Mouse (Mus musculus): ENCODE results near the gene Arhgap31. TPM values are rescaled to one million over a fixed set of nuclear protein-coding genes. Genes with fewer than 3 reads are reported as not detected.

Gene Arhgap31
- total RNA-seq, 2 experiments from 2014 or later, result 11.9 to 18.6 TPM

GRCm38 (mm10) chr16:38713404-38714258 is 557 bp upstream of the Arhgap31 start:
- no peak for DNase-seq
- no peak for TF ChIP-seq CTCF (IDR thresholded peaks at IDR 0.05)
- intact Hi-C loops (cut with DNase I), result no loop called here
- peak overlapping the region; percentile 97 for H3K27ac ChIP-seq
- H3K4me3 ChIP-seq, result peak overlapping the region; percentile 90

- DNase-seq, result peak; percentile 21
- H3K27ac ChIP-seq, result peak overlapping the region; percentile 97
- H3K4me3 ChIP-seq, result peak overlapping the region; percentile 90
- intact Hi-C loops (cut with DNase I), result no loop called here
- no peak for TF ChIP-seq CTCF (IDR thresholded peaks at IDR 0.05)
These were observed 969 bp downstream of the Arhgap31 start for GRCm38 (mm10) chr16:38712105-38712504.

DNA sequence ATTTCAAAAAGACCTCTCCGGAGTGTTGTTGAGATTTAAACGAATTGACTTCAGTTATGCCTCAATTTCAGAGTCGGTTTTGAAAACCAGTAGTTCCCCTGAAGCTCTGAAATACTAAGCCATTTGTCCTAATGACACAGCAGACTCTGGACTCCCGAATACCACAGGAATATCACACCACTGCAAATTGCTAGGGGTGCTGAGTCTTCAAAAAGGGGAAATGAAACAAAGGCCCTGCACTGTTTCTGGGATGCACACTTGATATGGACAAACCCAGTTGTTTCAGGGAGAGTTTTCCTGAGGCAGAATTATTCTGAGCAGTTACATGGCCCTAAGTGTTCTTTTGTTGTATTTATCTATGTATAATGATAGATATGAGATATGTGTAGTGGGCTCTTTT is 1.8 kb downstream of the Arhgap31 start:
- no peak for TF ChIP-seq CTCF (IDR thresholded peaks at IDR 0.05)
- intact Hi-C loops (cut with DNase I), result no loop called here
- H3K27ac ChIP-seq, result peak overlapping the region; percentile 97
- peak overlapping the region; percentile 90 for H3K4me3 ChIP-seq
- DNase-seq, result peak; percentile 3

DNA sequence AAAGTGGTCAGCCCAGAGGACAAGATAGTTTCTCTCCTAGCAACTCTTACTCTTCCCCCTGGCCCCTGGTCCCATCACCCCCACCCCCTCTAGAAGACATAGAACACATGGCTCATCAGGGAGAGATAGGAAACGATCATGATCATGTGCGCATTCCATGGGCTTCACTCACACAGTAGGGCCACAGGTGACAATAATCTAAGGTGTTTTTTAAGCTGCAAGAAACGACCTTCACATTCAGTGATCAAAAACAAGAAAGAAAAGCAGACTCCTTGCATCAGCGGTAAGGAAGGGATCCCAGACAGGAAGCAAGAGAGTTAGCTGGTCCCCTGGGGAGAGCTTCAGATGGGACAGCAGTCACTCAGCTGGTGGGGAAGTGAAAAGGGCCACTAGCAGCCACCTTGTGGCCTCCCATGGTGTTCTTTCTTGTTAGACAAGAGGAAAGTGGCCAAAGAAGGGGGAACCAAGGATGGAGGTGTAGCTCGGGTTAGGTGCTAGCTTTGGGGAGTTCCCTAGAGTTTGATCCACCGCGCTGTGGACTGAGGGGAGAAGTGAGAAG is 4.0 kb downstream of the Arhgap31 start:
- peak overlapping the region; percentile 90 for H3K4me3 ChIP-seq
- peak; percentile 28 for DNase-seq
- peak; percentile 14; the same call in 1 of the 2 replicates for TF ChIP-seq CTCF (IDR thresholded peaks at IDR 0.05)
- H3K27ac ChIP-seq, result peak overlapping the region; percentile 62; the same call in 1 of the 2 replicates
- intact Hi-C loops (cut with DNase I), result loop anchor here (10.0 kb wide), 1 partner anchor 74 kb away; no protein-coding TSS in a partner anchor

DNA sequence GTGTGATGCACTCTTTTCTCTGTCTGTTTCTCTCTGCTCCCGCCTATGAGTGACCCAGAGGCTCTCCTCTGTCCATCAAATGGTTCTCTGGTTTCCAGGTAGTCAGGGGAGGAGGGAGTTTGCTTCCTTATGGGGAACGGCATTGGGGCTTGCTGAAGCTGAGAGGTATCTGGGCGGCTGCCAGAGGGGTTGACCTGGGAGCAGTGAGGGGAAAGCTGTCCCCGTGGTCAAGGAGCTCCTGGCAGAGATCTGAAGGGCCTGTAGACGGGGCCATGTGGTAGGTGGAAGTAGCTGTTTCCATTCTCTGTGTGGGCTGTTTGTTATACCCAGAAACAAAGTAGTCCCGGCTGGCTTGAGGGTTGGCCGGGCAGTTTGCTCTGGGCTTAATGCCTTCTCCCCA is 6.3 kb downstream of the Arhgap31 start:
- peak; percentile 34 for DNase-seq
- intact Hi-C loops (cut with DNase I), result loop anchor here (10.0 kb wide), 1 partner anchor 72 kb away; no protein-coding TSS in a partner anchor
- no peak for TF ChIP-seq CTCF (IDR thresholded peaks at IDR 0.05)
- H3K4me3 ChIP-seq, result peak overlapping the region; percentile 37
- H3K27ac ChIP-seq, result peak overlapping the region; percentile 67

GRCm38 (mm10) chr16:38705531-38706281 is 7.4 kb downstream of the Arhgap31 start:
- no peak for TF ChIP-seq CTCF (IDR thresholded peaks at IDR 0.05)
- H3K4me3 ChIP-seq, result peak overlapping the region; percentile 37; the same call in 1 of the 2 replicates
- H3K27ac ChIP-seq, result peak overlapping the region; percentile 67
- intact Hi-C loops (cut with DNase I), result loop anchor here (10.0 kb wide), 1 partner anchor 71 kb away; no protein-coding TSS in a partner anchor
- DNase-seq, result no peak

DNA sequence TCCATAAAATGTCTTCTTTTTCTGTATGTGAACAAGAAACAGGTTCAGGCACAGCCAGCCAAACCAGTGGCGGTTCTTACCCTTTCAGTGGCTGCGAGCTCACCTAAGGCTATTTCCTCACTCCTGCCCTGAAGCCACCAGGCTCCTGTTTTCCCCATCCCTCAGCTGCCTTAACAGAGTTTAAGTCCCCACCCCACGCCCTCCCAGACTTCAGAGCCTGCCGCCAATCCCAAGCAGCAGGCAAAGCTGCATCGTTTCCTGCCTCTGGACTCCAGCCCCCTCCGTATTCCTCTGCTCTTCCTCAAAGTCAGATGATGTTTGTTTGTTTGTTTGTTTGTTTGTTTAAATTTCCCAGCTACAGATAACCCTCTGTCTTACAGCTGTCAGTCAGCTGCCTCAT is 9.6 kb downstream of the Arhgap31 start:
- Histone ChIP-seq H3K4me3 (no peak overlapping the region), H3K27ac (no peak overlapping the region)
- intact Hi-C loops (cut with DNase I), result loop anchor here (10.0 kb wide), 1 partner anchor 69 kb away; no protein-coding TSS in a partner anchor
- DNase-seq, result no peak
- TF ChIP-seq CTCF (IDR thresholded peaks at IDR 0.05), result no peak

DNA sequence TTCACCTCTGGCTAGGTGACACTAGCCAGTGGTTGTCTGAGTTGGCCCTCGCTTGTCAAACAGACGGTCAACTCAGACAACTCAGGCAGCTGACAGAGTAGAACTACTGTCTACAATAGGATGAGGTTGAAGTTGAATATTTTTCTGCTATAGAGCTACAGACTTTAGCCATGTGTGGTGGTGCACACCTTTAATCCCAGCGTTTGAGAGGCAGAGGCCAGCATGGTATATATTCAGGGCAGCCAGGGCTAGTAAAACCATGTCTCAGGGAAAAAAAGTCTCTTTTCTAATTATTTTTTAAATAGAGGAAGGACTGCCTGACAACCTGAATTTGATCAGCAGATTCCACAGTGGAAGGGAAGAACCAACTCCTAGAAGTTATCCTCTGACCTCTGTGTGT is 10.8 kb downstream of the Arhgap31 start:
- Histone ChIP-seq H3K4me3 (peak overlapping the region; percentile 33; the same call in 1 of the 2 replicates), H3K27ac (peak overlapping the region; percentile 24)
- no peak for DNase-seq
- intact Hi-C loops (cut with DNase I), result loop anchor here (10.0 kb wide), 1 partner anchor 68 kb away; no protein-coding TSS in a partner anchor
- TF ChIP-seq CTCF (IDR thresholded peaks at IDR 0.05), result no peak

DNA sequence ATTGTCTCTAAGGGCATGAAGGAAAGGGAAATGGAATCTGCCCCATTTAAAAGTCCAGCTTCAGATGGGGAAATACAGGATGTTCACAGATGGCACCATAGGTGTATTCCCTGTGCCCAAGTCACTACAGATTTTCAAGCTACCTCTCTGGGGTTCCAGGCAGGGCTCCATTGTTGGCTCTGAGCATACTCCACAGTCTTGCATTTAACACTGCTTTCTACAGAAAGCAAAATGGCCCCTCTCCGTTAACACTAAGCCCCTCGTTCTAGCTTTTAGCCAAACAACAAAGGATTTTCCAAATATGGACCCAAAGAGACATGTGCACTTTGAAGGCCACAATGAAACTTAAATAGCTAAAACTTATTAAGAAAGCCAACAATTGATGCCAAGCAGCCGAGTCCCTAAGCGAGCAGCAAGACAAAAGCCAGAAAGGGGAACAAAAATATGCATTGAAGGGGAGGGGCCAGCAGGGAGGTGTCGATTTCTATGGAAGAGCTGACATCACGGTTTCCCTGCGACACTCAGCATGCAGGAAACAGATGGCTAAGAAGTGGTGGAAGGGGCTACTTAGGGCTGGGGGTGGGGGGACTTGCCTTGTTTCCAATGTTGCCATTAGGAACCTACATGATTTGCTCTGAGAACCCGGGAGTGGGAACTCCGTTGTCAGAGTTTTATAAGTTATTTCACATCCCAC is 11.4 kb downstream of the Arhgap31 start:
- no peak for DNase-seq
- Histone ChIP-seq H3K4me3 (peak overlapping the region; percentile 33), H3K27ac (peak overlapping the region; percentile 24)
- no peak for TF ChIP-seq CTCF (IDR thresholded peaks at IDR 0.05)
- intact Hi-C loops (cut with DNase I), result loop anchor here (10.0 kb wide), 1 partner anchor 67 kb away; no protein-coding TSS in a partner anchor

GRCm38 (mm10) chr16:38700392-38701162 is 12.5 kb downstream of the Arhgap31 start:
- DNase-seq, result peak; percentile 34
- TF ChIP-seq CTCF (IDR thresholded peaks at IDR 0.05), result no peak
- Histone ChIP-seq H3K27ac (peak overlapping the region; percentile 40), H3K4me3 (peak overlapping the region; percentile 46)
- intact Hi-C loops (cut with DNase I), result loop anchor here (10.0 kb wide), 1 partner anchor 66 kb away; no protein-coding TSS in a partner anchor

GRCm38 (mm10) chr16:38697611-38698010 is 15.5 kb downstream of the Arhgap31 start:
- intact Hi-C loops (cut with DNase I), result no loop called here
- Histone ChIP-seq H3K4me3 (no peak overlapping the region), H3K27ac (no peak overlapping the region)
- DNase-seq, result no peak
- no peak for TF ChIP-seq CTCF (IDR thresholded peaks at IDR 0.05)
